Mouse (Mus musculus) cortical plate, adult 2 months (tissue): ENCODE measurements at regions not wholly inside any gene's neighbourhood (a gene's known extent, or its start where the extent isn't known, plus 50 kb on each side); places are given as distances from the start of the nearest gene placed in this dataset.
A peak's percentile ranks its signal among the peaks of the same experiment; 100 is the strongest.

Source experiments
- H3K27ac ChIP-seq: fragments of 200-500 bp; 2 replicates; pipeline ENCODE4 v1.5.1; 2012; ENCODE audit warnings: low read length, control low read depth, inconsistent platforms; ENCODE audit not compliant: insufficient read depth
- H3K4me1 ChIP-seq: fragments of 200-500 bp; 2 replicates; pipeline ENCODE4 v1.6.1; 2011; ENCODE audit warnings: low read length; ENCODE audit not compliant: control insufficient read depth, insufficient read depth
- H3K4me3 ChIP-seq: fragments of 200-500 bp; 2 replicates; pipeline ENCODE4 v1.5.1; 2011; ENCODE audit warnings: mild to moderate bottlenecking, low read length, control low read depth; ENCODE audit not compliant: insufficient read depth
- CTCF ChIP-seq: fragments of 200-500 bp; IDR thresholded peaks from 2 replicates; pipeline ENCODE4 v1.5.1; 2011; ENCODE audit warnings: mild to moderate bottlenecking, control low read depth, low read length; ENCODE audit not compliant: insufficient read depth; ENCODE audit errors: extremely low read depth
- POLR2A ChIP-seq: fragments of 200-500 bp; IDR thresholded peaks from 2 replicates; pipeline ENCODE4 v1.6.1; 2011; ENCODE audit warnings: mild to moderate bottlenecking, low read length, control low read depth; ENCODE audit not compliant: insufficient read depth; ENCODE audit errors: extremely low read depth

GRCm38 (mm10) chr7:94116899-94117521 lies 1037.3 kb downstream of the Fam181b start:
- H3K4me3 ChIP-seq: no peak overlapping the region
- no peaks in the 10 kb centered on the region for H3K4me1 ChIP-seq
- no peak for TF ChIP-seq CTCF
- no peak for TF ChIP-seq POLR2A
- H3K27ac ChIP-seq: no peak overlapping the region

GRCm38 (mm10) chr7:94123781-94124180 lies 1044.1 kb downstream of the Fam181b start:
- no peak overlapping the region for H3K27ac ChIP-seq
- TF ChIP-seq POLR2A: no peak
- no peak for TF ChIP-seq CTCF
- no peak overlapping the region for H3K4me3 ChIP-seq
- H3K4me1 ChIP-seq: no peaks in the 10 kb centered on the region

GRCm38 (mm10) chr7:94154221-94154620 lies 1074.6 kb downstream of the Fam181b start:
- no peak overlapping the region for H3K27ac ChIP-seq
- TF ChIP-seq POLR2A (no peak), CTCF (no peak)
- no peak overlapping the region for H3K4me3 ChIP-seq
- no peaks in the 10 kb centered on the region for H3K4me1 ChIP-seq

- Histone ChIP-seq H3K4me1 (no peaks in the 10 kb centered on the region), H3K27ac (no peak overlapping the region), H3K4me3 (no peak overlapping the region)
- no peak for TF ChIP-seq CTCF
Observed at GRCm38 (mm10) chr7:94155458-94155857, 1075.8 kb downstream of the Fam181b start.

GRCm38 (mm10) chr7:94180027-94180426 lies 1100.4 kb downstream of the Fam181b start:
- H3K27ac ChIP-seq: no peak overlapping the region
- TF ChIP-seq CTCF (peak; percentile 39; the same call in 1 of the 2 replicates), POLR2A (no peak)
- no peaks in the 10 kb centered on the region for H3K4me1 ChIP-seq
- H3K4me3 ChIP-seq: no peak overlapping the region

- Histone ChIP-seq H3K4me1 (no peaks in the 10 kb centered on the region), H3K4me3 (no peak overlapping the region), H3K27ac (no peak overlapping the region)
- TF ChIP-seq CTCF (no peak), POLR2A (no peak)
Observed at GRCm38 (mm10) chr7:94212341-94212740, 1132.7 kb downstream of the Fam181b start.

- no peak overlapping the region for H3K27ac ChIP-seq
- no peak overlapping the region for H3K4me3 ChIP-seq
- TF ChIP-seq POLR2A (no peak), CTCF (no peak)
- H3K4me1 ChIP-seq: no peaks in the 10 kb centered on the region
Observed at GRCm38 (mm10) chr7:94227482-94227881, 1147.8 kb downstream of the Fam181b start.

- Histone ChIP-seq H3K4me1 (no peaks in the 10 kb centered on the region), H3K27ac (no peak overlapping the region), H3K4me3 (no peak overlapping the region)
- TF ChIP-seq CTCF (no peak), POLR2A (no peak)
Observed at GRCm38 (mm10) chr7:94233653-94234052, 1154.0 kb downstream of the Fam181b start.

- TF ChIP-seq POLR2A: no peak
- no peak for TF ChIP-seq CTCF
Observed at GRCm38 (mm10) chr7:94249501-94249900, 1169.8 kb downstream of the Fam181b start.

GRCm38 (mm10) chr7:94268665-94269320 lies 1189.1 kb downstream of the Fam181b start:
- no peak overlapping the region for H3K4me3 ChIP-seq
- no peaks in the 10 kb centered on the region for H3K4me1 ChIP-seq
- no peak overlapping the region for H3K27ac ChIP-seq
- TF ChIP-seq POLR2A: no peak
- TF ChIP-seq CTCF: no peak

More at GRCm38 (mm10) chr7:94249501-94249900, 1169.8 kb downstream of the Fam181b start:
- no peak overlapping the region for H3K4me3 ChIP-seq
- H3K27ac ChIP-seq: no peak overlapping the region
- H3K4me1 ChIP-seq: no peaks in the 10 kb centered on the region
